Comparison of ENCODE assay signal across 10 mouse cellular contexts in the genomic region with DNA sequence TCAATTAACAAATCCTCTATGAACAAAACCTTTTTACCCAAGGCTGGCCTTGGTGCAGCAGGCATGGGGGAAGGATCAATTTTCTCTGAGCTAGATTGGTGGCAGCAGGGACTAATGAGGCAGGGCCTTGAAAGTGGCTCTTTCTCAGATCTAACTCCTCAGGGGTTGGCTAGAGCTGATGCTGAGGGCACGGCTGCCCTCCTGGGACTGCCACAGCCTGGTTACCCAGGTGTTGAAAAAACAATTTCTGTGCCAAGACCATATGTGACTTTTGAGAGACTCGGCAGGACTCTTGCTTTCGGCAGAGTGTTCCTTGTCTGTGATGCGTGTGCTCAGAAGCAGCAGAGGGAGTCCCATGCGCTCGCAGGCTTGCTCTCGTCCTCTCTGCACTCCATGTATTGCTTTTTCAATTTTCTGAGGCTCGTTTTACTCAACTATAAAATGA.
A peak's percentile ranks its signal among the peaks of the same experiment; 100 is the strongest.
DNase-seq lines count a peak whose midpoint lies in the region; ATAC-seq and TF ChIP-seq lines count a peak whose summit lies in the region.
"Had no signal": no experiment of that assay in that cellular context is flagged by ENCODE, and none has a peak within 500 bp of the region (broad histone marks: within the 10 kb centered on the region; RNA-seq: fewer than 3 reads in every experiment).

No protein-coding gene starts in this region.

- H3K4me1 ChIP-seq in hindbrain, embryonic 14.5 days (replicated peaks; ENCODE audit: control insufficient read depth, insufficient read depth, low read length): peaks cover 14% of the 10 kb centered on the region
- H3K4me1 ChIP-seq in neural tube, embryonic 14.5 days (ENCODE audit: control insufficient read depth, insufficient read depth, low read length): peaks cover 5% of the 10 kb centered on the region; the same call in 1 of the 2 replicates
- H3K4me1 ChIP-seq: liver, embryonic 15.5 days had no signal

- intact Hi-C loops in left cerebral cortex, adult 2 months (cut with DNase I): no loop called here
- intact Hi-C loops in left cerebral cortex, postnatal 14 days (cut with DNase I): no loop called here
- intact Hi-C loops in gastrocnemius, postnatal 14 days (cut with DNase I; ENCODE audit: low total_unique reads): no loop called here

- H3K9ac ChIP-seq in hindbrain, embryonic 14.5 days: peak overlapping the region; percentile 8; the same call in 1 of the 2 replicates
- H3K9ac ChIP-seq in neural tube, embryonic 14.5 days (replicated peaks; ENCODE audit: low read depth, low read length): no peak overlapping the region
- H3K9ac ChIP-seq: liver, embryonic 15.5 days had no signal

- peak overlapping the region; percentile 16; the same call in 1 of the 2 replicates for H3K27ac ChIP-seq in left cerebral cortex, adult 2 months
- H3K27ac ChIP-seq in hindbrain, embryonic 14.5 days: peak overlapping the region; percentile 69
- H3K27ac ChIP-seq in neural tube, embryonic 14.5 days (ENCODE audit: low read depth, low read length): no peak overlapping the region
- H3K27ac ChIP-seq: liver, embryonic 15.5 days had no signal

- 16% methylated on average over 8 of the region's 8 CpGs for WGBS in hindbrain, embryonic 14.5 days
- 27% methylated on average over 8 of the region's 8 CpGs for WGBS in neural tube, embryonic 14.5 days

- H3K4me3 ChIP-seq in left cerebral cortex, adult 2 months: no peak overlapping the region
- no peak overlapping the region for H3K4me3 ChIP-seq in hindbrain, embryonic 14.5 days (replicated peaks; ENCODE audit: low read length)
- no peak overlapping the region for H3K4me3 ChIP-seq in neural tube, embryonic 14.5 days (ENCODE audit: low read depth, low read length)
- H3K4me3 ChIP-seq: liver, embryonic 15.5 days had no signal

- H3K4me2 ChIP-seq in hindbrain, embryonic 14.5 days (replicated peaks): peak overlapping the region; percentile 19; the same call in 1 of the 2 replicates
- peak overlapping the region; percentile 17; the same call in 1 of the 2 replicates for H3K4me2 ChIP-seq in neural tube, embryonic 14.5 days (ENCODE audit: low read depth, low read length)
- H3K4me2 ChIP-seq: liver, embryonic 15.5 days had no signal

- DNase-seq in left cerebral cortex, adult 2 months (ENCODE audit: extremely low spot score in 1 of 2, low spot score in 2 of 2): no peak
- no peak for DNase-seq in left cerebral cortex, postnatal 14 days (ENCODE audit: low spot score in 2 of 2)
- peak; percentile 7 to 22 for DNase-seq in cerebellum, postnatal 25 days
- peak; percentile 69 for DNase-seq in hindbrain, embryonic 14.5 days (ENCODE audit: low spot score)
- DNase-seq in gastrocnemius, postnatal 14 days: no peak
- no peak for DNase-seq in gastrocnemius, postnatal 10 days
- DNase-seq in kidney, adult 8-10 months: no peak
- DNase-seq: kidney, adult 11 months had no signal

- H3K36me3 ChIP-seq in hindbrain, embryonic 14.5 days (replicated peaks; ENCODE audit: control insufficient read depth, insufficient read depth): no peaks in the 10 kb centered on the region
- no peaks in the 10 kb centered on the region for H3K36me3 ChIP-seq in neural tube, embryonic 14.5 days (ENCODE audit: control insufficient read depth, insufficient read depth, low read length)

- TF ChIP-seq CTCF in left cerebral cortex, adult 2 months (IDR thresholded peaks at IDR 0.05): no peak

- peak; percentile 66; the same call in 1 of the 2 replicates for ATAC-seq in hindbrain, embryonic 14.5 days (ENCODE audit: low FRiP score)
- peak; percentile 73 for ATAC-seq in neural tube, embryonic 14.5 days (ENCODE audit: low read depth)

- H3K9me3 ChIP-seq in hindbrain, embryonic 14.5 days (ENCODE audit: control insufficient read depth, low read length): no peaks in the 10 kb centered on the region
- no peaks in the 10 kb centered on the region for H3K9me3 ChIP-seq in neural tube, embryonic 14.5 days (ENCODE audit: control insufficient read depth, low read length)
- H3K9me3 ChIP-seq: liver, embryonic 15.5 days had no signal

- no peaks in the 10 kb centered on the region for H3K27me3 ChIP-seq in hindbrain, embryonic 14.5 days (ENCODE audit: control insufficient read depth, insufficient read depth, low read length)
- H3K27me3 ChIP-seq in neural tube, embryonic 14.5 days (ENCODE audit: control insufficient read depth, insufficient read depth, low read length): no peaks in the 10 kb centered on the region
- H3K27me3 ChIP-seq: liver, embryonic 15.5 days had no signal

Comparison
In these comparisons a context has a peak if more than half of its experiments do, and no peak if none do; other contexts are left out.
1. DNase-seq: peak in cerebellum, postnatal 25 days (2 of 2) and hindbrain, embryonic 14.5 days (single experiment); none in left cerebral cortex, adult 2 months (0 of 2), left cerebral cortex, postnatal 14 days (0 of 2), gastrocnemius, postnatal 14 days (single experiment), gastrocnemius, postnatal 10 days (single experiment) and kidney, adult 8-10 months (0 of 2).